Mouse (Mus musculus) gastrocnemius, postnatal 25 days (tissue): ENCODE measurements around the gene Olfr979. TPM values are rescaled to one million over a fixed set of nuclear protein-coding genes. Genes with fewer than 3 reads are reported as not detected.
"Not testable (repeated sequence)": the region's sequence is repeated elsewhere in the genome, so short reads cannot be mapped to it uniquely, and the experiment has no call there.

ENCODE experiments used
- DNase-seq: peaks from one replicate; pipeline ENCODE4 v3.0.0; 2022
- long read RNA-seq, 2 experiments: library from polyadenylated mRNA; stranded (forward); transcript quantifications; one replicate each; pipeline ENCODE4 v2.0.0; 2021
- total RNA-seq, 2 experiments: library from RNA; stranded (reverse); gene quantifications; 1 replicate in 1 of 2; 2 replicates in 1 of 2; pipeline ENCODE4 v1.2.3; 2021

Olfr979 gene
- not detected for total RNA-seq
- long read RNA-seq, experiment 1 = 0 reads
- long read RNA-seq, experiment 2 = 0 reads

DNA sequence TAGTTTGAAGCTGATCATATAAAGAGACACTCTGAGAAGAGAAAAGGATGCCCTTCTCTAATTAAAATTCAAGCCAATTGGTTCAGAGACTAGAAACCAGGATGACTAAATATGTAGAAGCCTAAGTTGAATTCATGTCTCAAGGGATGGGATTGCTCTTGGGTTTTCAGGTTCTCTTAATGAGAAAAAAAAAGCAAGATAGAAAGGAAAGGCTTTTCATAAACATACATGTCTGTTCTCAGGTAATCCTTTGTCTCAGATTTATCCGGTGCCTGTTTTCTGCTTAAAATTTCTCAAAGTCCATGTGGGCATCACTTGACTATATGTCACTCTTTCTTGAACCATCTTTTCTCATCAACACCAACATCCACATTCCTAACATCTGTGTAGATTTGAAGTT, at the start of gene Olfr979:
Gene Olfr979, minus strand, starts transcription at position 101 of the 400 bp plus-strand sequence.
- DNase-seq = no peak

DNA sequence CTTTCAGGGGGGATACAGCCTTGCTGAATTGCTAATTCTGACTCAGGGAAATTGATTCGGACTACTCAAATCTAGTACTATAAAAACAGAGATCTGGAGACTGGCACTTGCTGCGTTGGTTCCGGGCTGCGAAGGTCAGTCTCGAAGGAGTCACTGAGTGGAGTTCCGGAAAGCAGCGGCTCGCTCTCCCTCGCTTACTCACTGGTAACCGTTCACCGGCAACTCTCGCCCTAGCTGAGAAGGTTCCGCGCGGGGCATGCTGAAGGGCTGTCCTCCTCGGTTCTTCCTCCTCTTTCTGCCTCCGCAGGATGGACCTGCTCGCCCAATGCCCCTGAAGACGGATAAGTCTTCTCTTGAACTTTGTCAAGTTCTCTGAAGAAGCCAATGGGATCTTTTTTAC, 46.9 kb upstream of the Olfr979 start:
- DNase-seq = no peak

DNA sequence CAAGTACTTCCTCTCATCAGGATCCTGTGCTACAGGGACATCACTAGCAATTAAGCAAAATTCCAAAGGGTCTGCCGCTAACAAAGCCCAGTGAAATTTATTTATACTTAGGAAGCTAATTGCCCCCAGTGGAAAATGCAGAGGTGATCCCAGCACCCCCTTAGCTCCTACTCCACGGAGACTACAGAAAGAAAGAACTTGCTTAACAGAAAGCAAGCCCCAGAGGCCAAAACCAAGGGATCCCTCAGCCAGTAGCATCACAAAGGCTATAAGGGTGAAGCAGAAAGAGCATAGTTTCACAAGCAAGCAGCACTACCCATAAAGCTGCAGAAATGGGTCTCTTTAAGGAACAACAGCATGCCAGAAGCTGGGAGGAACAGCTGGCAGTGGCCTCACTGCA, 17.9 kb upstream of the Olfr979 start, which contains the start of gene Olfr981:
Gene Olfr981, plus strand, starts transcription at position 301 of the 400 bp plus-strand sequence.
- no peak for DNase-seq

DNA sequence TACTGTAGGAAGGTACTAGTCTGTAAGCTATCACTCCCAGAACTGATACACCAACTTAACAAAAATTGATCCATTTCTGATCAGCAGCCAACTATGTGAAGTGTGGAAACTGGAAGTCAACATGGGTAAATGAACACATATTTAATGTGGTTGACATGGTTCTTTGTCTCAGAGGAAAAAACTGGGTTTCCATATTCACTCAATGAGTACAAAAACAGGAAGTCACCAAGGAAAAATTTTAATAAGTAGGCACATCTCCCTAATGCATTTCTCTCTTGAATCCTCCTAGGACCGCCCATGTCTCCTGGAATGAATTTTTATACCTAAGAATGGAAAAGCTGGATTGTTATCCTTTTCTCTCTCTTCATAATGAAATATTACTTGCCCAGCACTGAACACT, 6.2 kb upstream of the Olfr979 start, which contains the start of gene Olfr980:
Gene Olfr980, minus strand, starts transcription at position 101 of the 400 bp plus-strand sequence.
- DNase-seq = no peak

DNA sequence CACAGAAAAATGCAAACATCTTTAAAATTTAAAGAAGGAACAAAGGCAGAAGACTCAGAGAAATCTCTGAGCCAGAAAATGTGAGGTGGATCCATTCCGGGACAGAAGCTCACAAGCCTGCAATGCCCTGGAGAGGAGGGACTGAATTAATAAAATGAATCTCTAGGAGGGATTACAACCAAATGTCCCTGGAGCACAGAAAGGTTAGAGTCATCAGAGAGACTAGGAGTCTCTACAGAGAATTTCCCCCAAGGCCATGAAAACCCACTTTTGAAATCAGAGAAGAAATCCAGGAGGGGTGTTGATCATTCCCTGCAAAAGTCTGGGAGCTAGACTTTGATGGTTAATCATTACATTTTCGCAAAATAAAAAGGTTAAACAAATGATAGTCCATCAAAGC, 11.5 kb downstream of the Olfr979 start, which contains the start of gene Olfr978:
Gene Olfr978, plus strand, starts transcription at position 301 of the 400 bp plus-strand sequence.
- DNase-seq = no peak

DNA sequence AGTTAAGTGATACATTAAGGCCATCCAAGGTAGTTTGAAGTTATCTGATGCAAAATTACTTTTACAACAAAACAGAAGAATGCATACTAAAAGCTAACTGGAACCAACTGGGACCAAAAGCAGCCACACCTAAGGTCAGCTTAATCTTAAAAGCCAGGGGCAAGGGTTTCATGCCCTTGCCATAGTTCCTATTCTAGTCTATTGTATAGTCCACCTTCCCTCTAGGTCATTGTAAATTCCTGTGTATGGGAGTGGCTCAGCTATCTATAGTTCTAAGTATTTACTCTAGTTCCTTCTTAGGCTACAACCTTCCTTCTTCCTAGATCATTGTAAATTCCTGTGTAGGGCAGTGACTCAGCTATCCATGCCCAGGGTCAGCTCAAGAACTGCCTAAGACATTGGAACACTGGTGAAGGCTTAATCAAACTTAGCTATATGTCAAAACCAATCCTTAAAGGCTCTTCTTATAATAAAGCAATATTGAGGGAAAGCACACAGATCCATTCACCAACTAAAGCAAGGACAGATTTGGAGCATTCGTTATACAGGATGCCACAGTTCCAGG, 26.6 kb downstream of the Olfr979 start:
- DNase-seq = not testable (repeated sequence)

DNA sequence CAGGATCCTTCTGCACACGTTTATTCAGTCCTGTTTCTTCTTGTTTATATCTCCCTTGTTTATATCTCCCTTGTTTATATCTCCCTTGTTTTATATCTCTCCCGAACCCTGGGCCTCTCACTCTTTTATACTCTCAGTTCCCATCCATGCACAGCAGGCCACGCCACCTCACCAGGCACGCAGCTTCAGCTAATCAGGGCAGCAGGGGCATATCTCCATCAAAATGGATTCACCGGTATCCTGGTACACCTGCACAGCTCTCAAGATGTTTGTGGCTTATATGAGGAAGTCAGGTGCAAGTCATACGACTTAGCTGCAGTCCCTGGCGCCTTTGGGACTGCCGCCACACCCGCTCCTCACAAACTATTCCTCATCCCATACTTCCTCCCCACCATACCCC, 42.2 kb downstream of the Olfr979 start, which contains the start of gene Olfr976:
Gene Olfr976, minus strand, starts transcription at position 101 of the 400 bp plus-strand sequence.
- not testable (repeated sequence) for DNase-seq

DNA sequence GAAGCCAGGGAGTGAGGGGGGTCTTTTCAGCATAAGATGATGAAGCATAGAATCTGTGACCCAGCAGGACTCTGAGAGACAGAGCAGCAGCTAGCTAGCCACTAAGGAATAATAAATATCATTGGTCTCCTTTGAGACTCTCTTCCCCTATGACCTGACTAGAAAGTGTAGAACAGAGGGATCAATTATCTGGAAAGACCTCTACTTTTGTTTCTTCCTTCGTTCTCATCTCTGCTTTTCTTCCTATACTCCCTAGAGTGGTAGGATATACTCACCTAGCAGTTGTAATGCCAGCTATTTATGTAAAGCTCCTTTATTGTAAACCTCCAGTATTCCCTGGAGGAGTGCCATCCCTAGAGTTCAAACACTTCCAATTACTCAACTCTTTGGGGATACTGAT, 51.3 kb downstream of the Olfr979 start, which contains the start of gene Olfr975:
Gene Olfr975, minus strand, starts transcription at position 101 of the 400 bp plus-strand sequence.
- DNase-seq = no peak

Other genes with a start within 250 kb of the Olfr979 start
- gene Olfr968, start 220.2 kb downstream of the Olfr979 start, total RNA-seq = not detected
- gene Olfr969, start 212.5 kb downstream of the Olfr979 start, total RNA-seq = not detected
- gene Olfr970, start 194.6 kb downstream of the Olfr979 start, total RNA-seq = not detected
- gene Olfr971, start 166.6 kb downstream of the Olfr979 start, total RNA-seq = not detected
- not detected for gene Olfr972, start 137.0 kb downstream of the Olfr979 start, total RNA-seq
- gene Olfr229, start 96.1 kb downstream of the Olfr979 start, total RNA-seq = not detected
- not detected for gene Olfr974, start 66.0 kb downstream of the Olfr979 start, total RNA-seq
- not detected for gene Olfr975, start 51.4 kb downstream of the Olfr979 start, total RNA-seq
- gene Olfr976, start 42.3 kb downstream of the Olfr979 start, total RNA-seq = not detected
- gene Olfr978, start 11.4 kb downstream of the Olfr979 start, total RNA-seq = not detected
- not detected for gene Olfr980, start 6.1 kb upstream of the Olfr979 start, total RNA-seq
- not detected for gene Olfr981, start 18.0 kb upstream of the Olfr979 start, total RNA-seq
- gene Olfr982, start 70.4 kb upstream of the Olfr979 start, total RNA-seq = not detected
- gene Olfr983, start 90.1 kb upstream of the Olfr979 start, total RNA-seq = not detected
- gene Olfr984, start 110.7 kb upstream of the Olfr979 start, total RNA-seq = not detected
- gene Olfr985, start 126.7 kb upstream of the Olfr979 start, total RNA-seq = not detected
- gene Tmem225, start 144.7 kb upstream of the Olfr979 start, total RNA-seq = not detected
- gene Olfr986, start 177.5 kb upstream of the Olfr979 start, total RNA-seq = not detected
- gene Zfp202, start 188.9 kb upstream of the Olfr979 start, total RNA-seq = 1 to 10 TPM; 1.3 to 1.4 TPM